Mouse (Mus musculus) intestine, postnatal 0 days (tissue): ENCODE results near the gene Gm43951. TPM values are rescaled to one million over a fixed set of nuclear protein-coding genes. Genes with fewer than 3 reads are reported as not detected.

Experiments used
- ATAC-seq: fragments of 200-750 bp; cut with Nextera tagmentation; 2 replicates; pipeline ENCODE4 v1.8.0; 2017; ENCODE audit warnings: mild to moderate bottlenecking, moderate TSS enrichment, moderate library complexity
- H3K27ac ChIP-seq: fragments of 300-500 bp; sonication (generic); 2 replicates; pipeline ENCODE4 v1.5.1; 2014; ENCODE audit warnings: mild to moderate bottlenecking, low read depth, low read length, moderate library complexity
- H3K27me3 ChIP-seq: fragments of 300-500 bp; sonication (generic); replicated peaks from 2 replicates; pipeline ENCODE4 v1.6.1; 2014; ENCODE audit warnings: low read length, mixed read lengths; ENCODE audit not compliant: control insufficient read depth, insufficient read depth
- H3K36me3 ChIP-seq: fragments of 300-500 bp; sonication (generic); 2 replicates; pipeline ENCODE4 v1.6.1; 2014; ENCODE audit warnings: mild to moderate bottlenecking, moderate library complexity; ENCODE audit not compliant: control insufficient read depth, insufficient read depth
- H3K4me1 ChIP-seq: fragments of 300-500 bp; sonication (generic); replicated peaks from 2 replicates; pipeline ENCODE4 v1.6.1; 2014; ENCODE audit warnings: antibody characterized with exemption, low read length, mixed read lengths; ENCODE audit not compliant: control insufficient read depth, insufficient read depth
- H3K4me2 ChIP-seq: fragments of 300-500 bp; sonication (generic); replicated peaks from 2 replicates; pipeline ENCODE4 v1.6.1; 2014; ENCODE audit warnings: low read depth, mild to moderate bottlenecking, moderate library complexity
- H3K4me3 ChIP-seq: fragments of 300-500 bp; sonication (generic); 2 replicates; pipeline ENCODE4 v1.5.1; 2014; ENCODE audit warnings: low read depth, low read length
- H3K9ac ChIP-seq: fragments of 300-500 bp; sonication (generic); 2 replicates; pipeline ENCODE4 v1.6.1; 2014; ENCODE audit warnings: mild to moderate bottlenecking, low read depth, low read length
- H3K9me3 ChIP-seq: fragments of 300-500 bp; sonication (generic); 2 replicates; pipeline ENCODE4 v1.6.1; 2016; ENCODE audit warnings: mixed run types; ENCODE audit not compliant: control insufficient read depth
- CTCF ChIP-seq: sonication (generic); IDR thresholded peaks from 2 replicates; pipeline ENCODE4 v1.5.1; 2016; ENCODE audit warnings: low read depth, mild to moderate bottlenecking, control low read depth, antibody characterized with exemption, moderate library complexity
- WGBS: fragments of 180-500 bp; shearing (Covaris S2); extraction: QIAGEN DNeasy Blood & Tissue Kit; methylation state at CpG from one replicate; pipeline ENCODE4 v1.1.7; 2014; 5-methylcytosine and 5-hydroxymethylcytosine counted together
- polyA plus RNA-seq: library from polyadenylated mRNA; unstranded; fragments of >200 nt; fragmentation: Nextera tagmentation; extraction: Ambion mirVana; gene quantifications from 2 replicates; pipeline ENCODE4 v1.2.1, GENCODE M21; 2015

Gm43951 gene
- polyA plus RNA-seq, 1 experiment from 2014 or later, result not detected

DNA sequence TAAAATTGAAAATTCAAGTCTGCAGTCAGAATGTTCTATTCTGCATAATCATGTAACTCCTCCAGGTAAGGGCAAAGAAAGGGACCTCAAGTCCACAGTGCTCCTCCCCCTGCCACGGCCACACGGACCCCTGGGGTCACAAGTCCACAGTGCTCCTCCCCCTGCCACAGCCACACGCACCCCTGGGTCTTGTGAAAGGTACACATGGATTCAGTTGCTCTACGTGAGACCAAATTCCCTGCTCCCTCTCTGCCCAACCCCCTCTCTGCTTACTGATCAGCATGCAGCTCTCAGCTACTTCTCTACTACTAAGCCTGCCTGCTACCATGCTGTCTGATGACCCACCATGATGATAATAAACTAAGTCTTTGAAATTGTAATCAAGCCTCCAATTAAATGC lies 36.8 kb downstream of the Gm43951 start:
- TF ChIP-seq CTCF, result no peak
- no peaks in the 10 kb centered on the region for H3K27me3 ChIP-seq
- H3K27ac ChIP-seq, result no peak overlapping the region
- no peak overlapping the region for H3K4me3 ChIP-seq
- H3K4me1 ChIP-seq, result no peaks in the 10 kb centered on the region
- no peak overlapping the region for H3K9ac ChIP-seq
- no peak overlapping the region for H3K4me2 ChIP-seq
- no peaks in the 10 kb centered on the region for H3K9me3 ChIP-seq
- H3K36me3 ChIP-seq, result peaks cover 25% of the 10 kb centered on the region
- ATAC-seq, result no peak
- whole genome bisulfite sequencing, result 79% methylated on average over 4 of the region's 4 CpGs

GRCm38 (mm10) chr11:72163198-72163597 lies 43.4 kb downstream of the Gm43951 start:
- Histone ChIP-seq H3K27ac (no peak overlapping the region), H3K9ac (no peak overlapping the region), H3K4me1 (no peaks in the 10 kb centered on the region), H3K4me3 (no peak overlapping the region), H3K36me3 (peaks cover 28% of the 10 kb centered on the region; the same call in 1 of the 2 replicates), H3K4me2 (no peak overlapping the region), H3K27me3 (no peaks in the 10 kb centered on the region), H3K9me3 (no peaks in the 10 kb centered on the region)
- WGBS, result 87% methylated on average over 2 of the region's 2 CpGs
- no peak for ATAC-seq
- no peak for TF ChIP-seq CTCF

DNA sequence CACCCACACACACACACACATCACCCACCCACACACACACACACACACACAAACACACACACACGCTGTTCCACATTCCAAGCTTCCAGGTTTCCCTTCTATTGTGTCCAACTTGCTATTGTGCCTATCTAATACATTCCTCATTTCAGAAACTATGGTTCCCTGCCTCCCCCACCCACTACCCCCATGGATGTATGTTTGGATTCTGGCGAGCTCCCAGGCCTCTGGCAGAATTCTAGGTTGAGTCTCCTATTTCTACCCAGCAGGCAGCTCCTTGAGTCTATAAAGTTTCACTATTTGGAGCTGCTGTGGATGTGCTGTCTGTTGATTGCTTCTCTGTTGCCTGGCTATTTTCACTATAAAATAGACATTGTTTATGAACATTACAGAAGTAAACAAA lies 50.0 kb downstream of the Gm43951 start:
- Histone ChIP-seq H3K4me1 (no peaks in the 10 kb centered on the region), H3K9ac (no peak overlapping the region), H3K4me3 (no peak overlapping the region), H3K27ac (no peak overlapping the region), H3K4me2 (no peak overlapping the region), H3K36me3 (peaks cover 47% of the 10 kb centered on the region), H3K9me3 (no peaks in the 10 kb centered on the region), H3K27me3 (no peaks in the 10 kb centered on the region)
- TF ChIP-seq CTCF, result no peak
- no peak for ATAC-seq
- WGBS, result 60% methylated on average over 2 of the region's 2 CpGs

GRCm38 (mm10) chr11:72155981-72156428 lies 50.6 kb downstream of the Gm43951 start:
- whole genome bisulfite sequencing, result 68% methylated on average over 4 of the region's 4 CpGs
- Histone ChIP-seq H3K9me3 (no peaks in the 10 kb centered on the region), H3K4me3 (no peak overlapping the region), H3K27ac (no peak overlapping the region), H3K4me2 (no peak overlapping the region), H3K27me3 (no peaks in the 10 kb centered on the region), H3K9ac (no peak overlapping the region), H3K4me1 (no peaks in the 10 kb centered on the region), H3K36me3 (peaks cover 47% of the 10 kb centered on the region)
- ATAC-seq, result no peak
- TF ChIP-seq CTCF, result no peak

GRCm38 (mm10) chr11:72155186-72155980 lies 51.3 kb downstream of the Gm43951 start:
- no peaks in the 10 kb centered on the region for H3K4me1 ChIP-seq
- peaks cover 46% of the 10 kb centered on the region for H3K36me3 ChIP-seq
- 0 out of 2 replicates have a peak overlapping the region, but pooled peaks have one; percentile 5 for H3K27ac ChIP-seq
- H3K27me3 ChIP-seq, result no peaks in the 10 kb centered on the region
- no peak for ATAC-seq
- H3K9me3 ChIP-seq, result no peaks in the 10 kb centered on the region
- H3K4me3 ChIP-seq, result no peak overlapping the region
- peak; percentile 41 for TF ChIP-seq CTCF
- WGBS, result 68% methylated on average over 11 of the region's 11 CpGs
- no peak overlapping the region for H3K4me2 ChIP-seq
- H3K9ac ChIP-seq, result no peak overlapping the region

Other genes starting within 250 kb of the Gm43951 start
- 0.10 and 0.17 TPM in 2 replicates for gene Aipl1, start 169.3 kb downstream of the Gm43951 start, polyA plus RNA-seq
- gene Pimreg, start 164.8 kb downstream of the Gm43951 start, polyA plus RNA-seq, result 14.0 and 17.4 TPM in 2 replicates
- gene Pitpnm3, start 71.1 kb downstream of the Gm43951 start, polyA plus RNA-seq, result 0.68 and 0.86 TPM in 2 replicates
- 4.3 and 4.8 TPM in 2 replicates for gene 4933427D14Rik, start 619 bp upstream of the Gm43951 start, polyA plus RNA-seq
- gene Txndc17, start 707 bp upstream of the Gm43951 start, polyA plus RNA-seq, result 642 and 665 TPM in 2 replicates
- gene Med31, start 8.8 kb upstream of the Gm43951 start, polyA plus RNA-seq, result 23.9 and 25.5 TPM in 2 replicates
- 0.17 and 0.22 TPM in 2 replicates for gene Slc13a5, start 60.4 kb upstream of the Gm43951 start, polyA plus RNA-seq
- gene Xaf1, start 94.8 kb upstream of the Gm43951 start, polyA plus RNA-seq, result 56.1 and 59.9 TPM in 2 replicates
- not detected in 2 replicates for gene Fbxo39, start 107.6 kb upstream of the Gm43951 start, polyA plus RNA-seq
- 0.08 TPM in 1 of 2 replicates, not detected in the other for gene Tekt1, start 155.6 kb upstream of the Gm43951 start, polyA plus RNA-seq
- 7.8 and 8.1 TPM in 2 replicates for gene Smtnl2, start 204.9 kb upstream of the Gm43951 start, polyA plus RNA-seq
- 8.1 and 8.6 TPM in 2 replicates for gene Ggt6, start 228.7 kb upstream of the Gm43951 start, polyA plus RNA-seq
- 37.3 and 40.7 TPM in 2 replicates for gene Mybbp1a, start 234.5 kb upstream of the Gm43951 start, polyA plus RNA-seq